Mouse (Mus musculus) midbrain, embryonic 14.5 days (tissue): ENCODE measurements at regions not wholly inside any gene's neighbourhood (a gene's known extent, or its start where the extent isn't known, plus 50 kb on each side); places are given as distances from the start of the nearest gene placed in this dataset.

Experiments
- ATAC-seq: fragments of 200-750 bp; cut with Nextera tagmentation; 2 replicates; pipeline ENCODE4 v1.8.0; 2017; ENCODE audit warnings: moderate number of reproducible peaks, moderate library complexity; ENCODE audit not compliant: low FRiP score, low TSS enrichment
- DNase-seq: peaks from one replicate; pipeline ENCODE4 v3.0.0-alpha.2; 2015
- H3K27ac ChIP-seq: fragments of 300-500 bp; sonication (generic); replicated peaks from 2 replicates; pipeline ENCODE4 v1.5.1; 2014; ENCODE audit warnings: mild to moderate bottlenecking, low read depth, low read length, moderate library complexity
- H3K27me3 ChIP-seq: fragments of 300-500 bp; sonication (generic); 2 replicates; pipeline ENCODE4 v1.6.1; 2014; ENCODE audit warnings: low read length, control low read depth, mixed read lengths; ENCODE audit not compliant: control insufficient read depth, insufficient read depth
- H3K36me3 ChIP-seq: fragments of 300-500 bp; sonication (generic); 2 replicates; pipeline ENCODE4 v1.6.1; 2014; ENCODE audit warnings: low read length, control low read depth; ENCODE audit not compliant: control insufficient read depth, insufficient read depth
- H3K4me1 ChIP-seq: fragments of 300-500 bp; sonication (generic); 2 replicates; pipeline ENCODE4 v1.6.1; 2014; ENCODE audit warnings: mild to moderate bottlenecking, antibody characterized with exemption, low read length, control low read depth; ENCODE audit not compliant: control insufficient read depth, insufficient read depth
- H3K4me2 ChIP-seq: fragments of 300-500 bp; sonication (generic); 2 replicates; pipeline ENCODE4 v1.6.1; 2014; ENCODE audit warnings: mild to moderate bottlenecking, low read length, moderate library complexity
- H3K4me3 ChIP-seq: fragments of 300-500 bp; sonication (generic); replicated peaks from 2 replicates; pipeline ENCODE4 v1.5.1; 2014; ENCODE audit warnings: low read depth, low read length
- H3K9ac ChIP-seq: fragments of 300-500 bp; sonication (generic); replicated peaks from 2 replicates; pipeline ENCODE4 v1.6.1; 2014; ENCODE audit warnings: mild to moderate bottlenecking, low read length, moderate library complexity
- H3K9me3 ChIP-seq: fragments of 300-500 bp; sonication (generic); 2 replicates; pipeline ENCODE4 v1.6.1; 2016; ENCODE audit warnings: low read length, control low read depth, mixed read lengths; ENCODE audit not compliant: control insufficient read depth
- WGBS: fragments of 180-500 bp; shearing (Covaris S2); extraction: QIAGEN DNeasy Blood & Tissue Kit; methylation state at CpG from one replicate; pipeline ENCODE4 v1.1.7; 2014; 5-methylcytosine and 5-hydroxymethylcytosine counted together

GRCm38 (mm10) chr8:91990048-91990447 is 188.2 kb upstream of the Irx3 start:
- Histone ChIP-seq H3K9me3 (no peaks in the 10 kb centered on the region), H3K9ac (no peak overlapping the region), H3K36me3 (no peaks in the 10 kb centered on the region), H3K27me3 (no peaks in the 10 kb centered on the region), H3K4me1 (peaks cover 36% of the 10 kb centered on the region), H3K4me2 (peak overlapping the region; percentile 44; the same call in 1 of the 2 replicates), H3K27ac (peak overlapping the region; percentile 89; the same call in 1 of the 2 replicates), H3K4me3 (no peak overlapping the region)
- ATAC-seq (no peak), DNase-seq (no peak)
- 67% methylated on average over 3 of the region's 3 CpGs for WGBS

- no peaks in the 10 kb centered on the region for H3K9me3 ChIP-seq
- no peak overlapping the region for H3K4me2 ChIP-seq
- H3K4me3 ChIP-seq: no peak overlapping the region
- 78% methylated on average over 11 of the region's 11 CpGs for WGBS
- H3K36me3 ChIP-seq: no peaks in the 10 kb centered on the region
- H3K4me1 ChIP-seq: peaks cover 36% of the 10 kb centered on the region
- no peak overlapping the region for H3K9ac ChIP-seq
- H3K27ac ChIP-seq: no peak overlapping the region
- no peak for ATAC-seq
- no peak for DNase-seq
- H3K27me3 ChIP-seq: no peaks in the 10 kb centered on the region
Measured at GRCm38 (mm10) chr8:91988866-91989633, 187.2 kb upstream of the Irx3 start.

GRCm38 (mm10) chr8:91987854-91988253 is 186.0 kb upstream of the Irx3 start:
- no peak for DNase-seq
- H3K27ac ChIP-seq: no peak overlapping the region
- WGBS: 81% methylated on average over 6 of the region's 6 CpGs
- no peaks in the 10 kb centered on the region for H3K27me3 ChIP-seq
- no peak overlapping the region for H3K4me2 ChIP-seq
- no peaks in the 10 kb centered on the region for H3K9me3 ChIP-seq
- no peaks in the 10 kb centered on the region for H3K36me3 ChIP-seq
- no peak overlapping the region for H3K4me3 ChIP-seq
- no peak overlapping the region for H3K9ac ChIP-seq
- peaks cover 27% of the 10 kb centered on the region for H3K4me1 ChIP-seq
- ATAC-seq: no peak

- 92% methylated on average over 2 of the region's 2 CpGs for WGBS
- ATAC-seq (no peak), DNase-seq (no peak)
Measured at GRCm38 (mm10) chr8:91983171-91983570, 181.3 kb upstream of the Irx3 start.

GRCm38 (mm10) chr8:91976900-91977585 is 175.2 kb upstream of the Irx3 start:
- no peak overlapping the region for H3K4me3 ChIP-seq
- H3K4me2 ChIP-seq: no peak overlapping the region
- H3K36me3 ChIP-seq: no peaks in the 10 kb centered on the region
- peaks cover 23% of the 10 kb centered on the region for H3K4me1 ChIP-seq
- no peak overlapping the region for H3K9ac ChIP-seq
- ATAC-seq (no peak), DNase-seq (no peak)
- H3K9me3 ChIP-seq: 0 out of 2 replicates have a peak, but pooled peaks cover 2% of the 10 kb centered on the region
- no peak overlapping the region for H3K27ac ChIP-seq
- WGBS: 71% methylated on average over 9 of the region's 9 CpGs
- H3K27me3 ChIP-seq: no peaks in the 10 kb centered on the region

More at GRCm38 (mm10) chr8:91983171-91983570, 181.3 kb upstream of the Irx3 start:
- Histone ChIP-seq H3K4me1 (no peaks in the 10 kb centered on the region), H3K9ac (no peak overlapping the region), H3K36me3 (no peaks in the 10 kb centered on the region), H3K4me3 (no peak overlapping the region), H3K9me3 (0 out of 2 replicates have a peak, but pooled peaks cover 5% of the 10 kb centered on the region), H3K4me2 (no peak overlapping the region), H3K27ac (no peak overlapping the region), H3K27me3 (no peaks in the 10 kb centered on the region)

GRCm38 (mm10) chr8:91975460-91975859 is 173.6 kb upstream of the Irx3 start:
- 81% methylated on average over 2 of the region's 2 CpGs for WGBS
- no peak overlapping the region for H3K9ac ChIP-seq

GRCm38 (mm10) chr8:91974636-91975035 is 172.8 kb upstream of the Irx3 start:
- Histone ChIP-seq H3K27me3 (no peaks in the 10 kb centered on the region), H3K9ac (no peak overlapping the region), H3K9me3 (no peaks in the 10 kb centered on the region), H3K4me3 (no peak overlapping the region), H3K36me3 (no peaks in the 10 kb centered on the region), H3K27ac (peak overlapping the region; percentile 56), H3K4me2 (no peak overlapping the region; the same call in 1 of the 2 replicates), H3K4me1 (peaks cover 23% of the 10 kb centered on the region)
- DNase-seq: no peak
- peak; percentile 75 for ATAC-seq
- 34% methylated on average over 3 of the region's 3 CpGs for WGBS

More at GRCm38 (mm10) chr8:91975460-91975859, 173.6 kb upstream of the Irx3 start:
- Histone ChIP-seq H3K36me3 (no peaks in the 10 kb centered on the region), H3K27ac (no peak overlapping the region), H3K9me3 (no peaks in the 10 kb centered on the region), H3K4me3 (no peak overlapping the region), H3K4me1 (peaks cover 23% of the 10 kb centered on the region), H3K4me2 (no peak overlapping the region), H3K27me3 (no peaks in the 10 kb centered on the region)
- ATAC-seq (no peak), DNase-seq (no peak)

- ATAC-seq: peak; percentile 57
- Histone ChIP-seq H3K27ac (peak overlapping the region; percentile 60), H3K4me1 (peaks cover 23% of the 10 kb centered on the region), H3K9ac (no peak overlapping the region), H3K4me3 (no peak overlapping the region), H3K9me3 (no peaks in the 10 kb centered on the region), H3K4me2 (peak overlapping the region; percentile 0; the same call in 1 of the 2 replicates), H3K36me3 (no peaks in the 10 kb centered on the region), H3K27me3 (no peaks in the 10 kb centered on the region)
- 37% methylated on average over 18 of the region's 18 CpGs for WGBS
- peak; percentile 83 for DNase-seq
Measured at GRCm38 (mm10) chr8:91973951-91974439, 172.1 kb upstream of the Irx3 start.
